Mouse (Mus musculus): ENCODE measurements at regions not wholly inside any gene's neighbourhood (a gene's known extent, or its start where the extent isn't known, plus 50 kb on each side); places are given as distances from the start of the nearest gene placed in this dataset.

- Histone ChIP-seq H3K4me1 (ENCODE audit: control insufficient read depth, insufficient read depth, low read length) (no peaks in the 10 kb centered on the region), H3K9ac (replicated peaks; ENCODE audit: low read depth, low read length) (no peak overlapping the region), H3K9me3 (ENCODE audit: control insufficient read depth, low read length) (no peaks in the 10 kb centered on the region), H3K27me3 (ENCODE audit: control insufficient read depth, insufficient read depth, low read length) (no peaks in the 10 kb centered on the region), H3K36me3 (ENCODE audit: control insufficient read depth, insufficient read depth, low read length) (no peaks in the 10 kb centered on the region), H3K27ac (ENCODE audit: low read depth, low read length) (no peak overlapping the region), H3K4me3 (ENCODE audit: low read depth, low read length) (no peak overlapping the region), H3K4me2 (ENCODE audit: low read depth, low read length) (no peak overlapping the region)
- ATAC-seq (ENCODE audit: low read depth) = no peak
- WGBS = 69% methylated on average over 1 of the region's 1 CpGs
Observed at GRCm38 (mm10) chr10:55767571-55767970, 339.1 kb upstream of the Msl3l2 start.

DNA sequence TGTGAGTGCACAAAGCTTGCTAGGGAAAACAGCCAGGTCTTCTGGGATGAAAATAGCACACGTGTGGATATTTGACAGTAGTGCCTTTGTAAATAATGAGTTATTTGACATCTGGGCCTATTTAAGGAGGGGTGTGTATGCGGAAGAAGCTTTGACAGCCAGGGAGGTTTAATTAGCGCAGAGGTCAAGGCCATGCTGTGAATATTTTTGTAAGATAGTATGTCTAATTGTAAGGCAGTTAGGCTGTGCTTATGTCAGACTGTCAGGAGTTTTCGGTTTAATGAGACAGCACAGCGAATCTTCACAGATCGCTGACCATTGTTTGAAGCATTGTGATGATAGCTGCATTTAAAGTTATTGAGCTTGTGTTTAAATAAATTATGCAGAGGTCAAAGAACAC lies 337.1 kb upstream of the Msl3l2 start:
- H3K27me3 ChIP-seq (ENCODE audit: control insufficient read depth, insufficient read depth, low read length) = no peaks in the 10 kb centered on the region
- no peaks in the 10 kb centered on the region for H3K9me3 ChIP-seq (ENCODE audit: control insufficient read depth, low read length)
- no peak for ATAC-seq (ENCODE audit: low read depth)
- no peak overlapping the region for H3K4me2 ChIP-seq (ENCODE audit: low read depth, low read length)
- H3K9ac ChIP-seq (replicated peaks; ENCODE audit: low read depth, low read length) = no peak overlapping the region
- WGBS = 37% methylated on average over 6 of the region's 6 CpGs
- H3K4me1 ChIP-seq (ENCODE audit: control insufficient read depth, insufficient read depth, low read length) = no peaks in the 10 kb centered on the region
- no peaks in the 10 kb centered on the region for H3K36me3 ChIP-seq (ENCODE audit: control insufficient read depth, insufficient read depth, low read length)
- no peak overlapping the region for H3K27ac ChIP-seq (ENCODE audit: low read depth, low read length)
- H3K4me3 ChIP-seq (ENCODE audit: low read depth, low read length) = no peak overlapping the region

DNA sequence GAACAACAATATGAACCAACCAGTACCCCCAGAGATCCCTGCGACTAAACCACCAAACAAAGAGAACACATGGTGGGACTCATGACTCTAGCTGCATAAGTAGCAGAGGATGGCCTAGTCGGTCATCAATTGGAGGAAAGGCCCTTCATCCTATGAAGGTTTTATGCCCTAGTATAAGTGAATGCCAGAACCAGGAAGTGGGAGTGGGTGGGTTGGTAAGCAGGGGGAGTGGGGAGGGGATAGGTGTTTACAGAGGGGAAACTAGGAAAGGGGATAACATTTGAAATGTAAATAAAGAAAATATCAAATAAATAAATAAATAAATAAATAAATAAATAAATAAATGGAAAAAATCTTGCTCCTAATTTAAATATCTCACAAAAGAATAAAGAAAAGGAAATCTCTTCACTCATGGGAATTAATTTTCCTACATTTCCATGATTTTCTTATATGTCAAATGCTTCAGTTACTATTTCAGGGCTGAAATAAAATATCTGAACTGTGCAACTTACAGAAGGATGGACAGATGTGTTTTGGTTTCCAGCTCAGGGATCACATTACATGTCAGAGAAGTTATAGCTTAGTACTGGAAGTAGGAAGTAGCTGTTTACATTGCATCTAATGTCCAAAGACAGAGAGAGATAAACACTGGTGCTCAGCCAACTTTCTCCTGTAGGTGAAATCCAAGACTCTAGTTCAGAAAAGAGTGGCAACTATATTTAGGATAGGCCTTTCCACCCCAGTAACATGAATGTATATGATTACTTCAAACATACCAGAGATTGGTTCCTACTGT lies 323.8 kb upstream of the Msl3l2 start:
- no peak for ATAC-seq (ENCODE audit: low read depth)
- H3K36me3 ChIP-seq (ENCODE audit: control insufficient read depth, insufficient read depth, low read length) = no peaks in the 10 kb centered on the region
- H3K4me1 ChIP-seq (ENCODE audit: control insufficient read depth, insufficient read depth, low read length) = no peaks in the 10 kb centered on the region
- no peaks in the 10 kb centered on the region for H3K9me3 ChIP-seq (ENCODE audit: control insufficient read depth, low read length)
- H3K27ac ChIP-seq (ENCODE audit: low read depth, low read length) = no peak overlapping the region
- no peak overlapping the region for H3K4me2 ChIP-seq (ENCODE audit: low read depth, low read length)
- 87% methylated on average over 2 of the region's 2 CpGs for WGBS
- no peak overlapping the region for H3K4me3 ChIP-seq (ENCODE audit: low read depth, low read length)
- no peaks in the 10 kb centered on the region for H3K27me3 ChIP-seq (ENCODE audit: control insufficient read depth, insufficient read depth, low read length)
- H3K9ac ChIP-seq (replicated peaks; ENCODE audit: low read depth, low read length) = no peak overlapping the region

DNA sequence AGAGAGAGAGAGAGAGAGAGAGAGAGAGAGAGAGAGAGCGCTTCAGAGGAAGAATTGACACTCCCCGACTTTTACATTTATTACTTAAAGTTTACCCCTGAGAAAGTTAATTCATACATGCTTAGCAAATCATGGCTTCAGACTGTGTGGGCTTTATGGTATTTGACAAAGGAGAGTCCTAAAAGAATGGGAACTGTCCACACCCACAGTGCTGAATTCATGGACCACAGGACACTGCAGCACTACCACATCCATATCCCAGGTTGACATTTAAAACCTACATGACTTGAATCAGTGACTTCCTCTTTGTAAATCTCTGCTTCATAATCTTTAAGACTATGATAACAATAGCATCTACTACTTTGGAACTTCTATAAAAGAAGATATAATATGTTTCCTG lies 292.8 kb upstream of the Msl3l2 start:
- H3K9ac ChIP-seq (replicated peaks; ENCODE audit: low read depth, low read length) = no peak overlapping the region
- H3K9me3 ChIP-seq (ENCODE audit: control insufficient read depth, low read length) = no peaks in the 10 kb centered on the region
- no peaks in the 10 kb centered on the region for H3K27me3 ChIP-seq (ENCODE audit: control insufficient read depth, insufficient read depth, low read length)
- no peak overlapping the region for H3K4me2 ChIP-seq (ENCODE audit: low read depth, low read length)
- no peak for ATAC-seq (ENCODE audit: low read depth)
- H3K27ac ChIP-seq (ENCODE audit: low read depth, low read length) = no peak overlapping the region
- H3K36me3 ChIP-seq (ENCODE audit: control insufficient read depth, insufficient read depth, low read length) = no peaks in the 10 kb centered on the region
- H3K4me3 ChIP-seq (ENCODE audit: low read depth, low read length) = no peak overlapping the region
- 91% methylated on average over 2 of the region's 2 CpGs for WGBS
- no peaks in the 10 kb centered on the region for H3K4me1 ChIP-seq (ENCODE audit: control insufficient read depth, insufficient read depth, low read length)

DNA sequence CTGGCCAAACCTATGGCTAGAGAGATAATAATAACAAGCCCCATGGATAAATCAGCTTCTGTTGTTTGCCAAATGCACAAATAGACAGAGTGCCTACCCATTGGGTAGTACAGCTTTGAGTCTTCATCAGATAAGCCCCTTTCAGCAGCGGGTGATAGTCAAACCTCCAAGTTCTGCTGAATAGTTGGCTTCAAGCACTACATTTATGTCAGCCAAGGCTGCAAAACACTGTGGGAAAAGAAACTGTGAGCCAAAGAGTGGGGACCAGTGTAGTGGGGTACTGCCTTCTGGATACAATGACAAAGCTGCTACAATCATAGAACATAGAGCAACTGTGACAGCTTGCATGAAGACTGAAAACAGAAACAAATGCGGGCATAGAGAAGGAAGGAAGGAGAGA lies 255.4 kb upstream of the Msl3l2 start:
- H3K4me1 ChIP-seq (ENCODE audit: control insufficient read depth, insufficient read depth, low read length) = no peaks in the 10 kb centered on the region
- H3K36me3 ChIP-seq (ENCODE audit: control insufficient read depth, insufficient read depth, low read length) = no peaks in the 10 kb centered on the region
- H3K4me3 ChIP-seq (ENCODE audit: low read depth, low read length) = no peak overlapping the region
- H3K4me2 ChIP-seq (ENCODE audit: low read depth, low read length) = no peak overlapping the region
- WGBS = 88% methylated on average over 2 of the region's 2 CpGs
- H3K27me3 ChIP-seq (ENCODE audit: control insufficient read depth, insufficient read depth, low read length) = no peaks in the 10 kb centered on the region
- no peak for ATAC-seq (ENCODE audit: low read depth)
- H3K27ac ChIP-seq (ENCODE audit: low read depth, low read length) = no peak overlapping the region
- no peaks in the 10 kb centered on the region for H3K9me3 ChIP-seq (ENCODE audit: control insufficient read depth, low read length)
- no peak overlapping the region for H3K9ac ChIP-seq (replicated peaks; ENCODE audit: low read depth, low read length)

- no peaks in the 10 kb centered on the region for H3K27me3 ChIP-seq (ENCODE audit: control insufficient read depth, insufficient read depth, low read length)
- H3K9me3 ChIP-seq (ENCODE audit: control insufficient read depth, low read length) = no peaks in the 10 kb centered on the region
- no peaks in the 10 kb centered on the region for H3K4me1 ChIP-seq (ENCODE audit: control insufficient read depth, insufficient read depth, low read length)
- no peak overlapping the region for H3K4me2 ChIP-seq (ENCODE audit: low read depth, low read length)
- no peak overlapping the region for H3K27ac ChIP-seq (ENCODE audit: low read depth, low read length)
- H3K9ac ChIP-seq (replicated peaks; ENCODE audit: low read depth, low read length) = no peak overlapping the region
- H3K4me3 ChIP-seq (ENCODE audit: low read depth, low read length) = no peak overlapping the region
- H3K36me3 ChIP-seq (ENCODE audit: control insufficient read depth, insufficient read depth, low read length) = no peaks in the 10 kb centered on the region
- ATAC-seq (ENCODE audit: low read depth) = peak; percentile 72; the same call in 1 of the 2 replicates
- 43% methylated on average over 3 of the region's 3 CpGs for WGBS
Observed at GRCm38 (mm10) chr10:55892606-55893005, 214.1 kb upstream of the Msl3l2 start.

DNA sequence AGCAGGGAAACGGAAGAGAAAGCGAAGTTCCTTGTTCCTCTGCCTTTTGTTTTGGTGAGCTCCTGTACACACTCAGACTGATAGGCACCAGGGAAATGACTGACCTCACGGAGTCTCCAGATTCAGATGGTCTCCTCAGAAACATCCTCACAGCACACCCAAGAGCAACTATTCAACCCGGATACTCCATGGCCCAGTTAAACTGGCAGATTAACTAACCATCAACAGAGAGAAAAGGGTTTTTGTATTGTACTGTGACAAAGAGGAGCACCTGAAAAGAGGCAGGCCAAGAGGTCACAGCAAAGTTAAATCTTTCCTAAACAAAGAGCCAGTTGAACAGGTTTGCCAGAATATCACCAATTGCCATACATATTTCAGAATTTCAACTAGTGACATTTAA lies 177.6 kb upstream of the Msl3l2 start:
- H3K4me2 ChIP-seq (ENCODE audit: low read depth, low read length) = no peak overlapping the region
- H3K9ac ChIP-seq (replicated peaks; ENCODE audit: low read depth, low read length) = no peak overlapping the region
- no peak for ATAC-seq (ENCODE audit: low read depth)
- H3K4me1 ChIP-seq (ENCODE audit: control insufficient read depth, insufficient read depth, low read length) = no peaks in the 10 kb centered on the region
- H3K27me3 ChIP-seq (ENCODE audit: control insufficient read depth, insufficient read depth, low read length) = no peaks in the 10 kb centered on the region
- H3K27ac ChIP-seq (ENCODE audit: low read depth, low read length) = no peak overlapping the region
- H3K4me3 ChIP-seq (ENCODE audit: low read depth, low read length) = no peak overlapping the region
- 53% methylated on average over 4 of the region's 4 CpGs for WGBS
- no peaks in the 10 kb centered on the region for H3K36me3 ChIP-seq (ENCODE audit: control insufficient read depth, insufficient read depth, low read length)
- no peaks in the 10 kb centered on the region for H3K9me3 ChIP-seq (ENCODE audit: control insufficient read depth, low read length)

GRCm38 (mm10) chr10:55933993-55934392 lies 172.7 kb upstream of the Msl3l2 start:
- WGBS = 60% methylated on average over 2 of the region's 2 CpGs
- Histone ChIP-seq H3K4me1 (ENCODE audit: control insufficient read depth, insufficient read depth, low read length) (no peaks in the 10 kb centered on the region), H3K27me3 (ENCODE audit: control insufficient read depth, insufficient read depth, low read length) (no peaks in the 10 kb centered on the region), H3K9me3 (ENCODE audit: control insufficient read depth, low read length) (no peaks in the 10 kb centered on the region), H3K36me3 (ENCODE audit: control insufficient read depth, insufficient read depth, low read length) (no peaks in the 10 kb centered on the region), H3K27ac (ENCODE audit: low read depth, low read length) (no peak overlapping the region), H3K4me2 (ENCODE audit: low read depth, low read length) (no peak overlapping the region), H3K4me3 (ENCODE audit: low read depth, low read length) (no peak overlapping the region), H3K9ac (replicated peaks; ENCODE audit: low read depth, low read length) (no peak overlapping the region)
- ATAC-seq (ENCODE audit: low read depth) = no peak

DNA sequence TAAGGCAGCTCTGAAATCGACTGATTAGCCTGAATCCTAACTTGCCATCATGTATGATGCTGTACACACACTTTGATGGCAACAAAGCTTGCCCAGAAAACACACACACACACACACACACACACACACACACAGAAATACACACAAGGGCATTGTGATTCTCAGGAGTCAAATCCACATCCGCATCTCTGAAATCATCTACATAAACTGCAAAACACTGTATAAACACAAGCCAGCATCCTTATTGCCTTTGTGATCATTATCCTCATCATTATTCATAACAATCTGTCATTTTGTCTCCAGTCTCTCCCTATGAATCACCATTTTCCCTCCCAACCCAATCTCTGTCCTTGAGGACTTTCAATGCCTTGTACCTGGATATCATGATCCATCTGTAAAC lies 171.3 kb upstream of the Msl3l2 start:
- H3K9ac ChIP-seq (replicated peaks; ENCODE audit: low read depth, low read length) = no peak overlapping the region
- no peak overlapping the region for H3K27ac ChIP-seq (ENCODE audit: low read depth, low read length)
- no peaks in the 10 kb centered on the region for H3K36me3 ChIP-seq (ENCODE audit: control insufficient read depth, insufficient read depth, low read length)
- 57% methylated on average over 2 of the region's 2 CpGs for WGBS
- H3K4me1 ChIP-seq (ENCODE audit: control insufficient read depth, insufficient read depth, low read length) = no peaks in the 10 kb centered on the region
- ATAC-seq (ENCODE audit: low read depth) = no peak
- H3K4me2 ChIP-seq (ENCODE audit: low read depth, low read length) = no peak overlapping the region
- H3K9me3 ChIP-seq (ENCODE audit: control insufficient read depth, low read length) = no peaks in the 10 kb centered on the region
- no peak overlapping the region for H3K4me3 ChIP-seq (ENCODE audit: low read depth, low read length)
- H3K27me3 ChIP-seq (ENCODE audit: control insufficient read depth, insufficient read depth, low read length) = no peaks in the 10 kb centered on the region

All from neural tube, embryonic 14.5 days (tissue).